Mouse (Mus musculus): ENCODE measurements at regions not wholly inside any gene's neighbourhood (a gene's known extent, or its start where the extent isn't known, plus 50 kb on each side); places are given as distances from the start of the nearest gene placed in this dataset.

DNA sequence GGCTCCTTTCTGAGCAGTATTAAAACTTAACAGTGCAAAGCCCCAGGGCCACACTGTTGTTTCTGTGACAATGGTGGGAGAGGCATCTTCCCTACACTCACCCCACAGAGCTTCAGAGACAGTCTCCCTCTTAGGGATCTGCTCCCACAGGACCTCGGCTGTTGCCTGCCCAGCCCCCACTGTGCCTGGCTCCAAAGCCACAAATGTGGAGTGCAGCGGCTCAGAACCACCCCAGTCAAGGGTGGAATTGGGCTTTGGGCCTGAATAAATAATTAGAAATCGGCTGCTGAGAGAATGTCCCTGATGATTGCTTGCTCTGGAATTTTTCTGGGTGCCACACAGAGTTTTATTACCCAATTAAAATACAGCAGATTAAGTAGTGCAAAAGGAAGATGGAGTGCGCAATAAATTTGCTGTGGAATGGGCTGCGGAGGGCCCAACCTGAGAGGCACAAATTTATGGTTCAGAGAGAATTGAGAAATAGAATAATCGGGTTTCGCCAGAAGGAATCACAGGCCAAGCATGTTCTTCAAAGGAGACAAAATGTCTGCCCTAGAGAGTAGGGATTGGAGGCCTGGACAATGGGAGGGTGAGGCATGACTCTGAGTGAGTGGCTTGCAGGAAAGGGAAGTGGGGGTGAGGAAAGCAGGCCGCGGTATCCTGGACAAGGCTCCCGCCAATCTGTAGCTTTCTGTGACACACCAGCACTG is 56.4 kb downstream of the Cd24a start:
- no peak for DNase-seq (ENCODE audit: low spot score in 2 of 2)

DNA sequence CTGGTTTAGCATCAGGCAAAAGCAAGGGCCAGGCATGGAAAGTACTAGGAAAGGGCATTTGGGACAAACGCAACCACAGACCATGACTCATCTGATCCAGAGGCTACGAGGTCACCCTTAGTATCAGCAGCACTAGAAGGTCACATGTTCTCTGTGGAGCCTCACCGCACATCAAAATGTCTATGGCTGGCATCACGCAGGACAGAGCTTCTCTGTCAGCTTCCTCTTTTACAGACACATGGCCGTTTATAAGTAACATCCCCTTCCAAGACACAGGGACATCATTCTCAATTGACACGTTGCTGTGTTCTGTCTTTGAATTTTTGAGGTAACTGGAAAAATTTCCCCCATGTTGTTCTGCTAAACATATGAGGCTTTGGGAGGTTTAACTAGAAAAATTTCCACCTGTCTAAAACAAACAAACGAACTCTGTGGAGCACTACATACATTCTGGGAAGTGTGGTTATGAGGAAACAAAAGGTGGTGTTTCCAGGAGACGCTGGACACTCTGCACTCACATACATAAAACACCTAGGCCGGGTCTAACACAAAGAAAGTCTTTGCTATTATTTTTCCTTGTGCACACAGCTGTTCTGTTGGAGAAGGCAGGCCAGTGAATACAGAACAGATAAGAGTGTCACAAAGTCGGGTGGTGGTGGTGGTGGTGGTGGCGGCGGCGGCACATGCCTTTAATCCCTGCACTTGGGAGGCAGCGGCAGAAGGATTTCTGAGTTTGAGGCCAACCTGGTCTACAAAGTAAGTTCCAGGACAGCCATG is 63.3 kb downstream of the Cd24a start:
- DNase-seq (ENCODE audit: low spot score in 2 of 2): no peak

DNA sequence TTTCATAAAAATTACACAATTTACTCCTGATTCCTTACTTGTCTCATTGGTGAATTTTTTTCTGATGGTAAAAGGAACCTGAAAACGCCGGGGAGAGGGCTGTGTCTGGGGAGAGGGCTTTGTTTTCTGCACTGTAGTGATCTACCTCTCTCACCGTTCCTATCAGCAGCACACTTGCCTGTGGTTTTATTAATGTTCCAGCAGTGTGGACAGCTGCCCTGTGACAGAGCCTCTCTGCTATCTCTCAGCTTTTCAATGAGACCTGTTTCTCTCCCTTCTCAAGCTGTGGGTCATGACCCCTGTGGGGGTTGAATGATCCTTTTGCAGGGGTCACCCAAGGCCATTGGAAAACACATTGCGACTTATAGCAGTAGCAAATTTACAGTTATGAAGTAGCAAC is 68.2 kb downstream of the Cd24a start:
- DNase-seq (ENCODE audit: low spot score in 2 of 2): no peak

DNA sequence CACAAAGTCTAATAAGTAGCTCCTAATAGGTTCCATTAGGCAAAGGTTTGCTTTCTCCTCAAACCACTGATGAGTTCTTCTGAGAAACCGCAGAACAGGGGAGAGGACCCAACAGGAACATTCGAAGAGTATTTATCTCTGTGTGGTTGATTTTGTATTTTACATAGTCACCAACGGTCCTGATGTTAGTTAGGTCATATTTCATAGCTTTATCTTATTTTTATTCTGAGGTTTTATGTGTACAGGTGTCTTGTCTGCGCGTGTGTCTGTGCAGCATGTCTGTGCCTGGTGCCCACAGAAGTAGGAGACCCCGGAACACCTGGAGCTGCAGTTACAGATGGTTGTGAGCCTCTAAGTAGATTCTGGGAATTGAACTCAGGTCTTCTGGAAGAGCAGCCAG is 68.9 kb downstream of the Cd24a start:
- no peak for DNase-seq (ENCODE audit: low spot score in 2 of 2)

DNA sequence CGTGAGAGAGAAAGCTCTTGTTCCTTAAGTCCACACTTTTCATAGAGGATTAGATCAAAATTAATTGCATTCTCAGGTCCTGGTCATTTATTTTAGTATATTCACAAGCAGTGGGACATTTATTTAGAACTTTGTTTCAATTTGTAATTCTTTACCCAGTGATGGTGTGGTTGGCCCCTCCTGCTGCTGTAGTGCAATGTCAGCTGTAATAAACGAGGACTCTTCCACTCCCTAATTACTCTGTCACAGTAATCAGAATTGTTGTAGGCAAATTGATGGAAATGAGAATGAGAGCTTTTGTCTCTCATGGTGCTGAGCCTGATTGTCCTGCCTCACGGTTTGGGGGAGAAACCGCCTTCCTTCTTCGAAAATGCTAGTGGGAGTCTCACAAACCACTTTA is 70.1 kb downstream of the Cd24a start:
- no peak for DNase-seq (ENCODE audit: low spot score in 2 of 2)

- no peak for DNase-seq (ENCODE audit: low spot score in 2 of 2)
These were observed 70.8 kb downstream of the Cd24a start for GRCm38 (mm10) chr10:43648815-43649447.

DNA sequence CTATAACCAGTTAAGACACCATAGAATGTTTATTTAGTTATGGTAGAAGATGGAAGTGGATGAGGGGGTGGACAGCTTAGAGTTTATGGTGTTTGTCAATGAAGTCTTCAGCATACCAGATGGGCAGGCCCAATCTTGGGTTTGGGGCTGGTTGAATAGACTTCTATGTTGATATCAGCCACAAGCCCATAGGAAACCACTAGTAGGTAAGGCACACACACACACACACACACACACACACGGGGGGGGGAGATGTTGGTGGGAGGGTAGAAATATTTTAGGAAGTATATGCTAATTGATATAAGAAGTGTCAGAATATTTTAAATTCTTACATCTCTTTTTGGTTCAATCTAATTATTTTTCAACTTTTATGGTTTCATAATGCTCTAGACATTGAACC is 72.4 kb downstream of the Cd24a start:
- no peak for DNase-seq (ENCODE audit: low spot score in 2 of 2)

DNA sequence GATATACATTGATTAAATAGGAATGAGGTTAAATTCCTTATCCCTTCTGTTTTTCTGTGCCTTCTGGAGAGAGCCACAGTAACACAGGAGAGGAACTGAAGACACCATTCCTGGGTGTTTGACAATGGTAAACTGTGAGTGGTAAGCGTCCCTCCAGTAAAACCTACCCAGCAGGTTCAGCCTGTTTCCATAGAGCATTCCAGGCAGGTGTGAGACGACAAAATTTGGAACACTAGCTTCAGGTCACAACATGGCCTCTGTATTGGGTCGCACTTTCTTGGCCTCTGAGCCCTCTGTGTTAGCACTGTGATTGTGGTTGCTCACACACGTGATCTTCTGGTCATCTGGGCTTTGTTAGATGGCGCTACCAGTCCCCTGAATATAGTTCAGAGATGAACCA is 73.4 kb downstream of the Cd24a start:
- DNase-seq (ENCODE audit: low spot score in 2 of 2): no peak

DNA sequence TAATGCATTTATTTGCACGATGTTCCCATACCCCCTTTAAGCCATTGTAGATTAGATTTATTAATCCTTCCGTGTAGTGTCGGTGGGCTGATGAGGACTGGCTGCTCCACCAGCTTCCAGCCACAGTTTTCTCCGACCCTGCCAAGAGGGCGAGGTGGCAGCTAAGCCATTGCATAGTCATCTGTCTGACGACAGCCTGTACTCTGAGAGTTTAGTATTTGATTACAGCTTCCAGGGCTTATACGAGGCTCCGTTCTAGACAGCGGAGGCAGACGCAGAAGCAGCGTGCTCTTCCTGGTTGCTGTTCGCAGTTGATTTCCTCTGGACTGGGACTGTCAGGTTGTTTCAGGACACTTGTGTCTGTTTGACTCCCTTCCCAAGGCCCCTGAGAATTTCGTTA is 73.8 kb downstream of the Cd24a start:
- DNase-seq (ENCODE audit: low spot score in 2 of 2): no peak

DNA sequence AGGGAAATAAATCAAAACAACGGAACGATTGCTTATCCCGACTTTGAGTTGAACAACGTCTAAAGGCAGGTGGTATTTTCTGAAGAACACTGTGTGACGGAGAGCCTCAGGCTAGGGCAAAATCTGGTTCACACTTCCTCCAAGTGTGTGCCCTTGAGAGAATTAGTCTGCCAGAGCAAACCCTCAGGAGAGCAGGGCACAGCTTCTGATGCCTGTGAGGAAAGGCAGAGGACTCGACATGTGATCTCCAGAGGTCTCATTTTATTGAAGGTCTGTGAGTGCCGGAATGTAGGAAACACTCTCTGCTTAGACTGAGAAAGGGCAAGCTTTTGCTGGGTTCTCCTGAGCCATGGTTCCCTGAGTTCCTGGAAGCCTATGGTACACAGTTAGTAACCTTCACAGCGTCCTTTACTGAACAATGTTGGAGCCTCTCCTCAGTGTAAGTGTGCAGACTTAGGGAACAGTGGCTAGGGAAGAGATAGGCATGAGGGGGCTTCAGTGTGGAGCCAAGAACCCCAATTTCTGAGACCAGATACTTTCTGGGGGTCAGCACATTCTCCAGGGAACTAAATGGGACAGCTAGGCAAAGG is 77.1 kb downstream of the Cd24a start:
- DNase-seq (ENCODE audit: low spot score in 2 of 2): no peak

GRCm38 (mm10) chr10:43655680-43656079 is 77.6 kb downstream of the Cd24a start:
- no peak for DNase-seq (ENCODE audit: low spot score in 2 of 2)

- DNase-seq (ENCODE audit: low spot score in 2 of 2): no peak
These were observed 78.1 kb downstream of the Cd24a start for GRCm38 (mm10) chr10:43656207-43656606.

GRCm38 (mm10) chr10:43657501-43658225 is 79.6 kb downstream of the Cd24a start:
- DNase-seq (ENCODE audit: low spot score in 2 of 2): no peak

- no peak for DNase-seq (ENCODE audit: low spot score in 2 of 2)
These were observed 80.1 kb downstream of the Cd24a start for GRCm38 (mm10) chr10:43658226-43658593.

DNA sequence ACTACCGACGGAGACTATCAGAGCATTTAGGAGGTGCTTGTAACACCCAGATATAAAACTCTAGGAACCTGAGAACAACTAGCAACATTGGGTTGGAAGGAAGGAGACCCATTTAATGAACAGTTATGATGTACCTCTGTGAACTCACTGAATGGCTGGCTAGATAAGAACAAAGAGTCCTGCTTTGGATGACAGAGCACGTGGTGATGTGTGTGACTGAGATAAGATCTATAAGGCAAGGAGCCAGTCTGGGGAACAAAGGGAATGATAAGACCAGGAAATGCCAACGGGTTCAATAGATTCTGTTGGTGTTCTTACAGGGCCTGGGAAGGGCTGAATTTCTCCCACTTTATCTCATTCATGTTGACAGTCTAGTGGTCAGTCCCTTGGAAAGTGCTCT is 86.8 kb downstream of the Cd24a start:
- no peak for DNase-seq (ENCODE audit: low spot score in 2 of 2)

- no peak for DNase-seq (ENCODE audit: low spot score in 2 of 2)
These were observed 88.4 kb downstream of the Cd24a start for GRCm38 (mm10) chr10:43666262-43667085.

DNA sequence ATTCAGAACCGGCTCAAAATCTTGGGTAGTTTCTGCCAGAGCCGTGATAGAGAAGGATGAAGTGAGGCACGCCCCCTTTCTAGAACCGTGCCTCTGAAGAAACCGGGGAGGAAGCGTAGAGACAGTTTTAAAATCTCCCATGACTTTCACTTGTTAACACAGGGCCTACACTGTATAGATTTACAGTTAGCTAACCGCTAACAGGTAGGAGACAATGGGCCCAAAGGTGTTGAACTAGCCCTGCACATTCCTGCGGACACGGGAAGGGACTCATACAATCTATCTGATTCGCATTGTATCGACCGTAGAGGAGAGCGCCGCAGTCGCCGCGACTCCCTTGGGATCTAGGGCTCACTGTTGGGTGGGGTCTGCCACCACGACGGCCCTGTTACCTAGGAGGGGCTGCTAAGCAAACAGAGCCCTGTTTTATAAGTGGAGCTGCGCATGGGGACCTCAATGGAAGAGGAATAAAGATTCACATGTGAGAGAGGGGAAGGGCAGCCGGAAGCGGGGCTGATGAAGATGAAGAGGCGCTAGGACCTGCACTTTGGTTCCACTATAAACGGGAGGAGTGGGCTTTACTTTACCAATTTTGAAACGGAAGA is 89.1 kb downstream of the Cd24a start:
- DNase-seq (ENCODE audit: low spot score in 2 of 2): no peak

- DNase-seq (ENCODE audit: low spot score in 2 of 2): no peak
These were observed 89.7 kb downstream of the Cd24a start for GRCm38 (mm10) chr10:43667732-43668247.

- DNase-seq (ENCODE audit: low spot score in 2 of 2): no peak
These were observed 91.4 kb downstream of the Cd24a start for GRCm38 (mm10) chr10:43669471-43669870.

GRCm38 (mm10) chr10:43670745-43671144 is 92.7 kb downstream of the Cd24a start:
- no peak for DNase-seq (ENCODE audit: low spot score in 2 of 2)
